Mouse (Mus musculus): ENCODE measurements around the gene 4930544D05Rik. TPM values are rescaled to one million over a fixed set of nuclear protein-coding genes. Genes with fewer than 3 reads are reported as not detected.
A peak's percentile ranks its signal among the peaks of the same experiment; 100 is the strongest.

4930544D05Rik gene
- polyA plus RNA-seq, 1 experiment: not detected

DNA sequence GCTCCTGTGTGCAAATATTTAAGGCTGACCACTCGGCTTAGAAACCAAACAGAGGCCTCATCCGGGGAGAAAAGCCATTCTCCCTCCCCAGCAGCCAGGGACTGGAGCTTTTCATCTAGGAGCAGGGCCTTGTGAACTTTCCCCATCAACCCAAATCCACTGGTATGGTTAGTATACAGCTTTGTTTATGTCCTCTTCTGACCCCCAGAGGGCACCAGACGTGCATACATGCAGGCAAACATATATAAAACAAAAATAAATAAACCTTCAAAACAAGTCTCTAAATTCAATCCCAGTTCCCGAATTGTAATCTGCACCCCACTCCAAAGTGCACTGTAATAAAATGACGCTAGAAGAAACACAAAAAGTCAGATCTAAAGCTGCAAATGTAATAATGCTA is 13.9 kb downstream of the 4930544D05Rik start:
- Histone ChIP-seq H3K9me3 (replicated peaks; ENCODE audit: control insufficient read depth, insufficient read depth, low read length, poor library complexity, severe bottlenecking) (no peaks in the 10 kb centered on the region), H3K36me3 (ENCODE audit: control insufficient read depth, insufficient read depth, low read length, poor library complexity, severe bottlenecking) (no peaks in the 10 kb centered on the region), H3K27ac (ENCODE audit: insufficient read depth, low read length) (no peak overlapping the region), H3K4me3 (ENCODE audit: low read depth, low read length) (no peak overlapping the region), H3K4me1 (ENCODE audit: control insufficient read depth, insufficient read depth, low read length) (peaks cover 3% of the 10 kb centered on the region), H3K27me3 (ENCODE audit: control insufficient read depth, insufficient read depth, low read length, poor library complexity, severe bottlenecking) (no peaks in the 10 kb centered on the region), H3K9ac (ENCODE audit: low read depth, poor library complexity, severe bottlenecking) (no peak overlapping the region)
- TF ChIP-seq POLR2A (IDR thresholded peaks at IDR 0.05; ENCODE audit: insufficient read depth, low read length) (no peak), CTCF (IDR thresholded peaks at IDR 0.05; ENCODE audit: low read depth, low read length) (peak; percentile 8)

DNA sequence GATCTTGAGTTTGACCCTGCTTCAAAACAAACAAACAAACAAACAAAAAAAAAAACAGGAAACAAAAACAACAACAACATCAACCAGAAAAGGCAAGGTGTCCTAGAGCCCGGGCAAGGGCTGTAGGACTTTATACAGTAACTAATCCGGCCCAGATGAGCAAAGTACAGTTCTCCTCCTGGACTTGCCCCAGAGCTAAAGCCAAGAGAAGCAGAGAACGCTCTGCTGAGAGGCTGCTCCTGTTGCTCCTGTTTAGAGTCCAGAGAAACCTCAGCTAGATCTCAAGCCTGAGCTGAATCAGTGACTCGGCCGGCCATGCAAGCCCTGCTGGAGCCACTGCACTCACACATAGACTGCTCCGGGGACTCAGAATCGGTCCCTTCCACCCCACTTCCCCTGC is 14.5 kb downstream of the 4930544D05Rik start:
- no peaks in the 10 kb centered on the region for H3K9me3 ChIP-seq (replicated peaks; ENCODE audit: control insufficient read depth, insufficient read depth, low read length, poor library complexity, severe bottlenecking)
- H3K4me3 ChIP-seq (ENCODE audit: low read depth, low read length): no peak overlapping the region
- peaks cover 3% of the 10 kb centered on the region for H3K4me1 ChIP-seq (ENCODE audit: control insufficient read depth, insufficient read depth, low read length)
- no peaks in the 10 kb centered on the region for H3K27me3 ChIP-seq (ENCODE audit: control insufficient read depth, insufficient read depth, low read length, poor library complexity, severe bottlenecking)
- no peaks in the 10 kb centered on the region for H3K36me3 ChIP-seq (ENCODE audit: control insufficient read depth, insufficient read depth, low read length, poor library complexity, severe bottlenecking)
- no peak overlapping the region for H3K9ac ChIP-seq (ENCODE audit: low read depth, poor library complexity, severe bottlenecking)
- H3K27ac ChIP-seq (ENCODE audit: insufficient read depth, low read length): no peak overlapping the region
- TF ChIP-seq CTCF (IDR thresholded peaks at IDR 0.05; ENCODE audit: low read depth, low read length) (no peak), POLR2A (IDR thresholded peaks at IDR 0.05; ENCODE audit: insufficient read depth, low read length) (no peak), EP300 (IDR thresholded peaks at IDR 0.05; ENCODE audit: insufficient read depth, low read depth, low read length) (no peak)

DNA sequence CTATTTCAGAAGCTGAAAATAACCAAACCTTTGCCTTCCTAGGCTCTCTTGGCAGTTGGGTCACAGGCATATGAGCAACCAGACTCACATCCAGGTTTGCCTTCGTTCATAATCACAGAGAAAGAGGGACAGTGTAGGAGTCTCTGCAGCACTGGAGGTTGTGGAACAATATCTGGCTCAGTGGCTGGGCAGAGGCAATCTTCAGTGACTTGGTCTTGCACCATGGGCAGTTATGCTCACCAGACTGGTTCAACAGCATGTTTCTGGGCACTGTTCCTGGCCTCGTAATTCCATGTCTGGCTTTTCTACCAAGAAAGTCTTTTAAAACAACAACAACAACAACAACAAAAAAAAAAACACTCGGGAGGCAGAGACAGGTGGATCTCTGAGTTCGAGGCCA is 20.0 kb downstream of the 4930544D05Rik start:
- Histone ChIP-seq H3K4me1 (ENCODE audit: control insufficient read depth, insufficient read depth, low read length) (no peaks in the 10 kb centered on the region), H3K9ac (ENCODE audit: low read depth, poor library complexity, severe bottlenecking) (no peak overlapping the region), H3K36me3 (ENCODE audit: control insufficient read depth, insufficient read depth, low read length, poor library complexity, severe bottlenecking) (no peaks in the 10 kb centered on the region), H3K27ac (ENCODE audit: insufficient read depth, low read length) (no peak overlapping the region), H3K27me3 (ENCODE audit: control insufficient read depth, insufficient read depth, low read length, poor library complexity, severe bottlenecking) (no peaks in the 10 kb centered on the region), H3K4me3 (ENCODE audit: low read depth, low read length) (no peak overlapping the region), H3K9me3 (replicated peaks; ENCODE audit: control insufficient read depth, insufficient read depth, low read length, poor library complexity, severe bottlenecking) (no peaks in the 10 kb centered on the region)
- TF ChIP-seq CTCF (IDR thresholded peaks at IDR 0.05; ENCODE audit: low read depth, low read length): no peak
- TF ChIP-seq POLR2A (IDR thresholded peaks at IDR 0.05; ENCODE audit: insufficient read depth, low read length): no peak
- TF ChIP-seq EP300 (IDR thresholded peaks at IDR 0.05; ENCODE audit: insufficient read depth, low read depth, low read length): no peak

DNA sequence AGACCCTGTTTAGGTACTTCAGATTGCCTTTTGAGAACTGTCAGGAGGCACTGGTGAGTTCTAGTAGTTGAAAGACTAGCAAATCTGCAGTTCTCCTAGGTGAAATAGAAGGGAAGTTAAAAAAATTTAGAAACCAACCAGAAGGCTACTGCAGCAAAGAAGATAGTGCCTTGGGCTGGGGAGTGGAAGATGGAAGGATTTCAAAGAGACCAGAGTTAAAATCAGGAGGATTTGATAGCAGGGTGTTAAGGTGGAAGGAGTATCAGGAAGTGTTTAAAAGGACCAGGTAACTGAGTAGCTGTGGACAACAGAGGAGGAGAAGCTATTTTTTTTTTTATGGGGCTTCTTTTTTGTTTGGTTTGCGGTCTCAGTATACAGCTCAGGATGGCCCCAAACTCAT is 22.1 kb downstream of the 4930544D05Rik start:
- TF ChIP-seq CTCF (IDR thresholded peaks at IDR 0.05; ENCODE audit: low read depth, low read length) (no peak), EP300 (IDR thresholded peaks at IDR 0.05; ENCODE audit: insufficient read depth, low read depth, low read length) (no peak), POLR2A (IDR thresholded peaks at IDR 0.05; ENCODE audit: insufficient read depth, low read length) (no peak)
- Histone ChIP-seq H3K36me3 (ENCODE audit: control insufficient read depth, insufficient read depth, low read length, poor library complexity, severe bottlenecking) (no peaks in the 10 kb centered on the region), H3K27ac (ENCODE audit: insufficient read depth, low read length) (no peak overlapping the region), H3K9me3 (replicated peaks; ENCODE audit: control insufficient read depth, insufficient read depth, low read length, poor library complexity, severe bottlenecking) (no peaks in the 10 kb centered on the region), H3K4me1 (ENCODE audit: control insufficient read depth, insufficient read depth, low read length) (no peaks in the 10 kb centered on the region), H3K4me3 (ENCODE audit: low read depth, low read length) (no peak overlapping the region), H3K27me3 (ENCODE audit: control insufficient read depth, insufficient read depth, low read length, poor library complexity, severe bottlenecking) (no peaks in the 10 kb centered on the region), H3K9ac (ENCODE audit: low read depth, poor library complexity, severe bottlenecking) (no peak overlapping the region)

DNA sequence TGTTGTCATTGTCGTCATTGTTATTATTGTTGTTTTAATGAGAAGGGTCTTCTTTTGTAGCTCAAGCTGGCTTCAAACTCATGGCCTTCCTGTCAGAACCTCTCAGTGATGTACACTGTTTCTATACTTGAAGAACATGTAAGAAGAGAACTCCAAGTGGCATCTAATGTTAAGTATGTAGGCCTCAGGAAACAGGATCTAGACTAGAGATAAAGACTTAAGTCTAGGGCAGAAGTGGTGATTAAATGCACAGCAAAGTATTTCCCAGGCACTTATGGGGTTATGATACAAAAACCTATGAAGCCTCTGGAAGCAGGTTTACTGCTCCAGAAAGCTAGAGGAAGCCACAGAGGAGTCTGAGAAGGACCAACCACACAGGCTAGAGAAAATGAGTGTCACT is 22.6 kb downstream of the 4930544D05Rik start:
- Histone ChIP-seq H3K27ac (ENCODE audit: insufficient read depth, low read length) (no peak overlapping the region), H3K27me3 (ENCODE audit: control insufficient read depth, insufficient read depth, low read length, poor library complexity, severe bottlenecking) (no peaks in the 10 kb centered on the region), H3K36me3 (ENCODE audit: control insufficient read depth, insufficient read depth, low read length, poor library complexity, severe bottlenecking) (no peaks in the 10 kb centered on the region), H3K4me3 (ENCODE audit: low read depth, low read length) (no peak overlapping the region), H3K9me3 (replicated peaks; ENCODE audit: control insufficient read depth, insufficient read depth, low read length, poor library complexity, severe bottlenecking) (no peaks in the 10 kb centered on the region), H3K9ac (ENCODE audit: low read depth, poor library complexity, severe bottlenecking) (no peak overlapping the region), H3K4me1 (ENCODE audit: control insufficient read depth, insufficient read depth, low read length) (no peaks in the 10 kb centered on the region)
- TF ChIP-seq POLR2A (IDR thresholded peaks at IDR 0.05; ENCODE audit: insufficient read depth, low read length) (no peak), EP300 (IDR thresholded peaks at IDR 0.05; ENCODE audit: insufficient read depth, low read depth, low read length) (no peak), CTCF (IDR thresholded peaks at IDR 0.05; ENCODE audit: low read depth, low read length) (no peak)

DNA sequence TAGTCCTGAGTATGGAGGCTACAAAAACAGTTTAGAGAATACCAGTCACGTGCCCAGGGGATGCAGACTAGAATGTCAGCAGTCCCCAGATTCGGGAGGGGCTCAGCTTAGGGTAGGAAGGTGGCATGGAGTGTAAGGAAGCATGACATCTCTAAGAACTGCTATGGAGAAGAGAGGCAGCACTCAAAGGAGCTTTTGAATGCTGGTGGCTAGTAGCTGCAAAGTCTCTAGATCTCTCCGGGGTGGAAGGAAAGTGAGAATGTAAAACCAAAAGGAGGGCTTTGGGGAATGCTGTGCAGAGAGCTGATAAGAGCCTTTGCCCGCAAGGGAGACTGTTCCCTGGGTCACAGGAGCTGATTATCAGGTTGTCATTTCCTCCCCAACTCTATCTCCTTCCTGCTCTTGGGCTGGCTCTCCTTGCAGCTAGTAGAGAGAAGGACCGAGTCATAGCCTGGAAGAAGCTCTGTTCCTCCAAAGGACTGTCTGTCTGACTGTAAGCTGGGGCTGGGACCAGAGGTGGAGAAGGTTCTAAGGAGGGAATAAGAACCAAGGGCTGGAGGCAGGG is 23.1 kb downstream of the 4930544D05Rik start, which contains the start of gene Gp1ba:
TSS of gene Gp1ba (plus strand) at position 409 of the 565 bp plus-strand sequence.
- TF ChIP-seq POLR2A (IDR thresholded peaks at IDR 0.05; ENCODE audit: insufficient read depth, low read length) (no peak), CTCF (IDR thresholded peaks at IDR 0.05; ENCODE audit: low read depth, low read length) (no peak), EP300 (IDR thresholded peaks at IDR 0.05; ENCODE audit: insufficient read depth, low read depth, low read length) (no peak)
- H3K9me3 ChIP-seq (replicated peaks; ENCODE audit: control insufficient read depth, insufficient read depth, low read length, poor library complexity, severe bottlenecking): no peaks in the 10 kb centered on the region
- H3K27me3 ChIP-seq (ENCODE audit: control insufficient read depth, insufficient read depth, low read length, poor library complexity, severe bottlenecking): no peaks in the 10 kb centered on the region
- H3K27ac ChIP-seq (ENCODE audit: insufficient read depth, low read length): no peak within 1 kb of the TSS
- H3K4me3 ChIP-seq (ENCODE audit: low read depth, low read length): no peak within 1 kb of the TSS
- H3K9ac ChIP-seq (ENCODE audit: low read depth, poor library complexity, severe bottlenecking): no peak within 1 kb of the TSS
- H3K36me3 ChIP-seq (ENCODE audit: control insufficient read depth, insufficient read depth, low read length, poor library complexity, severe bottlenecking): no peaks in the 10 kb centered on the region
- no peaks in the 10 kb centered on the region for H3K4me1 ChIP-seq (ENCODE audit: control insufficient read depth, insufficient read depth, low read length)

Measured in ES-Bruce4 (cell line).